Mouse (Mus musculus) embryonic facial prominence, embryonic 12.5 days (tissue): ENCODE measurements around the gene Ass1. TPM values are rescaled to one million over a fixed set of nuclear protein-coding genes. Genes with fewer than 3 reads are reported as not detected.

ENCODE experiments used
- ATAC-seq: fragments of 200-750 bp; cut with Nextera tagmentation; 2 replicates; pipeline ENCODE4 v1.8.0; 2017; ENCODE audit not compliant: insufficient number of reproducible peaks, insufficient read depth, low FRiP score, low TSS enrichment
- H3K27ac ChIP-seq: fragments of 300-500 bp; sonication (generic); 2 replicates; pipeline ENCODE4 v1.5.1; 2016; ENCODE audit warnings: mild to moderate bottlenecking
- H3K27me3 ChIP-seq: fragments of 300-500 bp; sonication (generic); 2 replicates; pipeline ENCODE4 v1.6.1; 2016; ENCODE audit warnings: mild to moderate bottlenecking, moderate library complexity
- H3K36me3 ChIP-seq: fragments of 300-500 bp; sonication (generic); 2 replicates; pipeline ENCODE4 v1.6.1; 2016; ENCODE audit warnings: mild to moderate bottlenecking
- H3K4me1 ChIP-seq: fragments of 300-500 bp; sonication (generic); 2 replicates; pipeline ENCODE4 v1.6.1; 2016
- H3K4me2 ChIP-seq: fragments of 300-500 bp; sonication (generic); replicated peaks from 2 replicates; pipeline ENCODE4 v1.6.1; 2016; ENCODE audit warnings: mild to moderate bottlenecking, moderate library complexity
- H3K4me3 ChIP-seq: fragments of 300-500 bp; sonication (generic); 2 replicates; pipeline ENCODE4 v1.5.1; 2016; ENCODE audit warnings: mild to moderate bottlenecking
- H3K9ac ChIP-seq: fragments of 300-500 bp; sonication (generic); 2 replicates; pipeline ENCODE4 v1.6.1; 2016; ENCODE audit warnings: mild to moderate bottlenecking, moderate library complexity
- H3K9me3 ChIP-seq: fragments of 300-500 bp; sonication (generic); 2 replicates; pipeline ENCODE4 v1.6.1; 2016; ENCODE audit warnings: mild to moderate bottlenecking, moderate library complexity
- WGBS: fragments of 180-500 bp; shearing (Covaris S2); methylation state at CpG from one replicate; pipeline ENCODE4 v1.1.7; 2016; 5-methylcytosine and 5-hydroxymethylcytosine counted together
- polyA plus RNA-seq: library from polyadenylated mRNA; unstranded; fragments of >200 nt; fragmentation: Nextera tagmentation; extraction: Ambion mirVana; gene quantifications from 2 replicates; pipeline ENCODE4 v1.2.1, GENCODE M21; 2016

Ass1 gene
- polyA plus RNA-seq, 1 experiment from 2014 or later, result 9.3 TPM

DNA sequence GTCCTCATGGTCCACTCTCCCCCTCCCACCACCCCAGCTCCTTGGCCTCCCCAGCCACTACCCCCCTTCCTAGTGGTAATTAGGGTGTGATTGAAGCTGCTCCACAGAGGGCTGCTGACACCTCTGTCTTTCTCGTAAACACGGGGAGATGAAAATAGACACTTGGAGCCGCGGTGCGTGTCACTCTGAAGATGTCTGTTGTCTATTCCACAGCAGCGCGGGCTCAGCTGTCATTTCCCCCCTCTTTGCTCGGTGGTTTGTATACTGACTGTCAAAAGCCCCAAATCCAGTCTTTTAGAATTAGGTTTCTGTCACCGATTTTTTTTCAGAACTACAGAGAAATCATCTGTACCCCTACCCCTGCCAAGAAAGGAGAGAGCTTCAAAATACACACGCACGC is 35.5 kb downstream of the Ass1 start:
- ATAC-seq, result no peak
- 60% methylated on average over 11 of the region's 11 CpGs for WGBS
- peaks cover 39% of the 10 kb centered on the region for H3K4me1 ChIP-seq
- H3K9ac ChIP-seq, result no peak overlapping the region
- no peaks in the 10 kb centered on the region for H3K36me3 ChIP-seq
- no peak overlapping the region for H3K4me3 ChIP-seq
- H3K9me3 ChIP-seq, result no peaks in the 10 kb centered on the region
- H3K27ac ChIP-seq, result no peak overlapping the region
- H3K4me2 ChIP-seq, result no peak overlapping the region
- H3K27me3 ChIP-seq, result peaks cover 12% of the 10 kb centered on the region

DNA sequence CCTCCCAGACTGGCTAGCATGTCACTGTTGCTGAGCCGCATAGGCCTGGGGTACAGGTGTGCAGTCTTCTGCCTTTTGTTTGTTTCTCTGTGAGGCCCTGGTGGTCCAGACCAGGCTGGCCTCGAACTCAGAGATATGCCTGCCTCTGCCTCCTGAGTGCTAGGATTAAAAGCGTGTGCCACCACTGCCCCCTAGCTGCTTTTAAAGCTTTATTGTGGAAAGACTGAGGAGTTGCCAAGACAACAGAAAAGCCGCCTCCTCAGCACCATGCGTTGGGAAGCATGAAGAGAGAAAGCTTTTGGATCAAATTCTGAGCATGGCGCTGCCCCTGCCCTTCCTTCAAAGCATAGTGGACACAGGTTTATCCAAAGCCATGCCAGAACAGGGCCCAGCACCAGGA is 38.8 kb downstream of the Ass1 start:
- Histone ChIP-seq H3K27me3 (no peaks in the 10 kb centered on the region; the same call in 1 of the 2 replicates), H3K4me3 (no peak overlapping the region), H3K9me3 (no peaks in the 10 kb centered on the region), H3K4me2 (no peak overlapping the region), H3K27ac (no peak overlapping the region), H3K36me3 (no peaks in the 10 kb centered on the region), H3K9ac (no peak overlapping the region), H3K4me1 (peaks cover 36% of the 10 kb centered on the region)
- WGBS, result 94% methylated on average over 6 of the region's 6 CpGs
- no peak for ATAC-seq

DNA sequence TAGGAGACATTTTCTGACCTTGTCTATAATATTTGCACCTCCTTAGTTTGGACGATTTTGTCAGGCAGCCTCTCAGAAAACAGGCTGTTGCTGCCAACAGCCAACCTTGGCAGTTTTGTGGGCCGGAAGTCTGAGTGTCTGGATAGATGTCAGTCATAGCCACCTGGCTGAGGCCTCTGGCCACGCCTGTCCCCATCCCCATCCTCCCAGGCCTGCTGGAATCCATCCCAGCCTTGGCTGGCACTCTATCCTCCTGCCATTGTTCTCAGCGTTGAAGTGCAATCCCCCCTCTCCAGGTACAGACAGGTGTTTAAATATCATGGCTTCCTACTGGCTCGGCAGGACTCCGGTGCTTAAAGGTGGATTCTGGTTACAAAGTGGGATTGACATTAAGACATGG is 41.3 kb downstream of the Ass1 start:
- WGBS, result 75% methylated on average over 6 of the region's 6 CpGs
- Histone ChIP-seq H3K27me3 (no peaks in the 10 kb centered on the region; the same call in 1 of the 2 replicates), H3K4me2 (no peak overlapping the region), H3K9ac (no peak overlapping the region), H3K9me3 (peaks cover 7% of the 10 kb centered on the region; the same call in 1 of the 2 replicates), H3K4me3 (no peak overlapping the region), H3K4me1 (peaks cover 23% of the 10 kb centered on the region), H3K27ac (no peak overlapping the region), H3K36me3 (no peaks in the 10 kb centered on the region)
- no peak for ATAC-seq

DNA sequence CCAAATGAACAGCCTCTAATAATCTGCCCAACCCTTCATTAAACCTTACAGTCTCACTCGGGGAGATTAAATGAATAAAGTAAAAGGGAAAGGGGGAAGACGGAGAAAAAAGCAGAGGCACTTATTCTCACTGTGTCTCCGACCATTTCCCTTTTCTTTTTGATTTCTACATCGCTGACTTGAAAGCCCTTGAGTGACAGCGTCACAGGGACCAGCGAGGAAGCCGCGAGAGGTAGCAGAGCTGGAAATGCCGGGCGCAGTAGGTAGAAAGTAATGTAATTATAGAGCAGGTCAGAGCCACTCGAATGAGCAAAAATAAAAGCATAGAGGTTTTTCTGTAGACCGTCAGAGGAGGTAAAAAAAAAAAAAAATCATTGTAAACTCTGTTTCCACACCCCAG is 46.5 kb downstream of the Ass1 start:
- Histone ChIP-seq H3K36me3 (no peaks in the 10 kb centered on the region), H3K27me3 (no peaks in the 10 kb centered on the region; the same call in 1 of the 2 replicates), H3K4me3 (no peak overlapping the region), H3K4me1 (peaks cover 12% of the 10 kb centered on the region), H3K27ac (no peak overlapping the region), H3K9me3 (peaks cover 7% of the 10 kb centered on the region; the same call in 1 of the 2 replicates), H3K4me2 (no peak overlapping the region), H3K9ac (no peak overlapping the region)
- ATAC-seq, result no peak
- WGBS, result 51% methylated on average over 12 of the region's 12 CpGs

DNA sequence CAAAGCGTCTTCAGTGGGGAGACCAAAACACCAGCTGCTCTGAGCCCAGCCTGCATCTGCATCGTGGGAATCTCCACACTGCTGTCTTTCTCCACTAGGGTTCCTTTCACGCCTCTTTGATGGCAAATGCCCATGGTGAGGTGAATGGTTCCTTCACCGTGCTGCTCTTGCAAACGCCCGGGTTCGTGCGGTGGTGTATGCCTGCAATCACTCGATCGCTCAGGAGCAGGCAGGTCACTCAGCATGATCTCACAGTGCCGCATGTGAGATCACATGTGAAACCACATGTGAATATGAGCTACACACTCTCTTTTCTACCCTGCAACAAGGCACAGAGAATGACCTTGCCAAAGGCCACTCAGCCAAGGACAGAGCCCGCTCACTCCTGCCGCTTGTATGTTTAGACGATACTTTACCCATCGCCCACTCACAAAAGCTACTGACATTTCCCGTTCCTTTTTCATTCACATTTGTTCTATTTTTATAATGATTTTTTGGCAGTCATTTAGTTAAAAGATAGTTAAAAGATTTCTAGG is 51.9 kb downstream of the Ass1 start:
- Histone ChIP-seq H3K4me2 (no peak overlapping the region), H3K27ac (no peak overlapping the region), H3K27me3 (no peaks in the 10 kb centered on the region), H3K9ac (no peak overlapping the region), H3K4me3 (no peak overlapping the region), H3K4me1 (no peaks in the 10 kb centered on the region), H3K9me3 (no peaks in the 10 kb centered on the region), H3K36me3 (no peaks in the 10 kb centered on the region)
- WGBS, result 84% methylated on average over 16 of the region's 16 CpGs
- ATAC-seq, result no peak

DNA sequence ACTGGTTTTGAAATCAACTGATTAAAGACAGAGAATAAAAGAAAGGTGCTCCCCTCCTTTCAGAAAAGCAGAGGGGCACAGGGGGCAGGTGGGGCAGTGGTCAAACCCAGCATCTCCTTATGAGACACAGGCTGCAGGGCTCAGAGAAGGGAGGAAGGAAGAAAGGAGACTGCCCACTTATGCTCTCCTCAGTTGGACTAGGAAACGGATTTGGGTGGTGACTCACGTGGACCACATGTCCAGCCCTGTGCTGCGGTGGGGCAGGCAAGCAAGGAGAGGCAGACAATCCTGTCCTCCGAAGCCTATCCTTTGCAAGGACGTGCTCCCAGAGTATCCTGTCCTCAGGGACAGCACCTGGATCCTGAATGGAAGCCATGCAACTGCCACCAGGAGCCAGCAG is 54.6 kb downstream of the Ass1 start:
- Histone ChIP-seq H3K27me3 (no peaks in the 10 kb centered on the region), H3K4me2 (no peak overlapping the region), H3K9ac (no peak overlapping the region), H3K36me3 (no peaks in the 10 kb centered on the region), H3K9me3 (no peaks in the 10 kb centered on the region), H3K27ac (no peak overlapping the region), H3K4me3 (no peak overlapping the region), H3K4me1 (peaks cover 16% of the 10 kb centered on the region)
- 75% methylated on average over 5 of the region's 5 CpGs for WGBS
- no peak for ATAC-seq

DNA sequence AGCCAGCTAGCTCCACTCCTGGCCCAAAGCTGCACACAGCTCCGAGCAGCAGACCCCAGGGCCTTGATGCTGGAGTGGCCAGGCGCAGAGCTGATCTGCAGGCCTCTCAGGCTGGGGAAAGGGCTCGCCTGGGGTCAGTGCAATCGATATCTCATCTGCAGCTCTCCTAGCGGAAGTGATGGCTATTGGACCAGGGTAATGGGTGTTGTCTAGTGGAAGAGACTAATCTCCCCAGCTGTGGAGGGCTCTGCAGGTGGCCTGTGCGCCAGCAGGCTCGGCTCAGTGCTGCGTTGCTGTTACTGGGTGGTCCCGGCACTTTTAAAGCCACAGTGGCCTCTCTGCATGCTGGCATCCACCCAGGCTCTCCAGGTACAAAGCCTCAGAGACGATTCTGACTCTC is 55.8 kb downstream of the Ass1 start:
- peaks cover 20% of the 10 kb centered on the region for H3K4me1 ChIP-seq
- no peaks in the 10 kb centered on the region for H3K27me3 ChIP-seq
- ATAC-seq, result no peak; the same call in 1 of the 2 replicates
- no peak overlapping the region for H3K4me3 ChIP-seq
- no peak overlapping the region for H3K9ac ChIP-seq
- H3K27ac ChIP-seq, result no peak overlapping the region
- H3K4me2 ChIP-seq, result no peak overlapping the region
- 25% methylated on average over 10 of the region's 10 CpGs for WGBS
- H3K9me3 ChIP-seq, result no peaks in the 10 kb centered on the region
- no peaks in the 10 kb centered on the region for H3K36me3 ChIP-seq

DNA sequence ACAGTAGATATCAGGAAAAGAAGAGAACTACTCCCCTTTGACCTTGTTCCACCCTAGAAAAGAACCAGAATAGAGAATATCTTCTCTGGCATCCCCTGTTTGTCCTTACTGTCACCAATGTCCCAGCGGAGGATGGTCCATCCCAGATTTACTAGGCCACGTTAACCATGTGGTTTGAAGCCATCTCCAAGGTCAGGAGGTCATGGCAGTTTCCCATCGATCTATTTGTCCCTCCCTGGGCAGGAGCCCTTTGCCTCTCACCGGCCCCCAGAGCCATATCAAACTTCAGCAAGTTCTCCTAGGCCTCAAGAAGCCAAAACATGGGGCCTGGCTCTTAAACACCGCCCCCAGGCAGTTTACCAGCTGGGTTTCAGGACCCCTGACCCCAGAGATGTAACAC is 60.2 kb downstream of the Ass1 start:
- no peak for ATAC-seq
- H3K9me3 ChIP-seq, result no peaks in the 10 kb centered on the region
- no peaks in the 10 kb centered on the region for H3K27me3 ChIP-seq
- H3K4me2 ChIP-seq, result no peak overlapping the region
- H3K27ac ChIP-seq, result no peak overlapping the region
- 32% methylated on average over 5 of the region's 5 CpGs for WGBS
- H3K4me3 ChIP-seq, result no peak overlapping the region
- H3K4me1 ChIP-seq, result peaks cover 20% of the 10 kb centered on the region
- no peaks in the 10 kb centered on the region for H3K36me3 ChIP-seq
- H3K9ac ChIP-seq, result no peak overlapping the region

DNA sequence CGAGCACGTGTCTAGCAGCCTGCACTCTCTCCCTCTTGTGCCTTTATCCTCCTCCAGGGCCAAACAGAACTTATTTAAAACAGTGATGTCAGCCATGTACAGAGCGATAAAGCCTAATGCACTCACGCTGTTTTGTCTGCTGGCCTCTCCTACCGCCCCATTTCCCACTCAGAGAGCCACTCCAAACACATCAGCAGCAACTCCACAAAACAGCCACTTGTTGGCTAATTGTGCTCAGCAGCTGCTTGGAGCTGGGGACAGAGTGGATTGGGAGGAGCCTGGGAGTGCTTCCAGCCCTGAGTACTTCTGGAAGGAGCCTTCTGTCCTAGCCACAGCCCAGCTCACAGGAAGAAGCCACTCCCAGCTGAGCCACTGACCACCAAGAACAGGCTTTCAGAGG is 67.0 kb downstream of the Ass1 start:
- Histone ChIP-seq H3K9ac (no peak overlapping the region), H3K27ac (no peak overlapping the region), H3K9me3 (0 out of 2 replicates have a peak, but pooled peaks cover 2% of the 10 kb centered on the region), H3K27me3 (no peaks in the 10 kb centered on the region), H3K4me3 (no peak overlapping the region), H3K4me2 (no peak overlapping the region), H3K36me3 (no peaks in the 10 kb centered on the region), H3K4me1 (no peaks in the 10 kb centered on the region)
- WGBS, result 57% methylated on average over 5 of the region's 5 CpGs
- no peak for ATAC-seq

DNA sequence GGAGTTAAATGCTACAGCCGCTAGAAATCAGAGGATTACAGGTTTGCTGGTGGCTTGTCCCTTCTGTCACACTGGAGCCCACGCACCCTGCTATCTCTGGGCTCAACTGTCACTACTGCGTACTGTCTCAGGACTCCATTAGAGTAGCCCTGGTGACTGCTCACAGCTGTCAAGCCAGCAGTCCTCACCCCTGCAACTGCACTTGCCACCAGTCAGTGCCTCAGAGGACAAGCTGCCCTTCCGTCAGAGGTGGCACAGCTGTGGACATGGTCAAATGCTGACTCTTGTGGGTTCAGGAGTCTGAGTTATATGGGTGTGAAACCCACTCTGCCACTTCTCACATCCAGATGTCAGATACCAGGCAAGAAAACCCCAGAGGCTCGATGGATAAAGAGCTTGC is 68.7 kb downstream of the Ass1 start:
- Histone ChIP-seq H3K4me1 (no peaks in the 10 kb centered on the region), H3K27ac (no peak overlapping the region), H3K36me3 (no peaks in the 10 kb centered on the region), H3K9ac (no peak overlapping the region), H3K4me2 (no peak overlapping the region), H3K27me3 (no peaks in the 10 kb centered on the region), H3K9me3 (0 out of 2 replicates have a peak, but pooled peaks cover 2% of the 10 kb centered on the region), H3K4me3 (no peak overlapping the region)
- no peak for ATAC-seq
- WGBS, result 72% methylated on average over 5 of the region's 5 CpGs

DNA sequence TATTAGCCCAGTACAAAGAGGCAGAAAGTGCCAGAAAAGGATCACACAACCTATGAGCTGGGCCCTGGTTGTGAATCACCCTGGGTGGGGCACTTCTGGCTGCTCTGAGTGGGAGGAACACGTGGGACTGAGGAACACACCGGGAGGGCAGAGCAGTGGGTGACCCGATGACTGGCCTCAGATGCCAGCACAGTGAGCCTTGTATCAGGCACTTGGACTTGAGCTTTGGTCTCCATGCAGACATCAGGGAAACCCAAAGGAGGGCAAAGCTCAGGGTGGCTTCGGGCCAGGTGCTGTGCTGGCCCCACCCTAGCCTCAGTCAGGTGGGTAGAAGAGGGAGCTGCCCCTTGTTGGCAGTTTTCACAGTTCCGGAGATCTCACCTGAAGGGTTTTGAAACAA is 71.6 kb downstream of the Ass1 start:
- Histone ChIP-seq H3K4me1 (peaks cover under 1% of the 10 kb centered on the region; the same call in 1 of the 2 replicates), H3K4me2 (no peak overlapping the region), H3K27me3 (no peaks in the 10 kb centered on the region; the same call in 1 of the 2 replicates), H3K9ac (no peak overlapping the region), H3K4me3 (no peak overlapping the region), H3K36me3 (no peaks in the 10 kb centered on the region), H3K27ac (no peak overlapping the region), H3K9me3 (0 out of 2 replicates have a peak, but pooled peaks cover 2% of the 10 kb centered on the region)
- no peak for ATAC-seq
- 86% methylated on average over 5 of the region's 5 CpGs for WGBS

DNA sequence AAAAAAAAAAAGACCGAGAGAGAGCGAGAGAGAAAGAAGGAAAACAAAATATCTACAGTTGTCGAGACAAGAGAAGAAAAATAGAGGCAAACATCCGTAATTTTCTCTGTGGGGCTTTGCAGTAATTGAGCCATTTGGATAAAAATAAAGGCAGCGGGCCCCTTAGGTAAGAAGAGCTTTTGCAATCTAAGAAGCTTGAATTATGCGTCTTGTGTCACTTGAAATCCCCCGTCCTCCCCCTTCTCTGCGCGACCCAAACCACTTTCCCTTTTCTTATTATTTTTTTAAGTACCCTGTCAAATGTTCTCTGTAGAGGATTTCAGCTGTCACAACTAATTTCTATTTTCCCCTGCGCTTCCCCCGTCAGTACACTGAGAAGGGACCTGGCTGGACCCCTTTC is 77.7 kb downstream of the Ass1 start:
- Histone ChIP-seq H3K4me1 (peaks cover 17% of the 10 kb centered on the region; the same call in 1 of the 2 replicates), H3K27ac (0 out of 2 replicates have a peak overlapping the region, but pooled peaks have one; percentile 36), H3K9me3 (no peaks in the 10 kb centered on the region), H3K9ac (no peak overlapping the region), H3K36me3 (no peaks in the 10 kb centered on the region), H3K4me2 (no peak overlapping the region), H3K27me3 (no peaks in the 10 kb centered on the region; the same call in 1 of the 2 replicates), H3K4me3 (no peak overlapping the region)
- 34% methylated on average over 11 of the region's 11 CpGs for WGBS
- no peak for ATAC-seq
